In genomic region chr4:95188107-95188506, GRCm38 (mm10) we compare ENCODE assay signal across 15 mouse cellular contexts.
DNase-seq lines count a peak whose midpoint lies in the region; ATAC-seq and TF ChIP-seq lines count a peak whose summit lies in the region.
"Had no signal": no experiment of that assay in that cellular context is flagged by ENCODE, and none has a peak within 500 bp of the region (broad histone marks: within the 10 kb centered on the region; RNA-seq: fewer than 3 reads in every experiment).

No protein-coding gene starts in this region.

- ATAC-seq in liver, embryonic 13.5 days (ENCODE audit: low read depth) = peak; percentile 16; the same call in 1 of the 2 replicates
- ATAC-seq: forebrain, embryonic 16.5 days; lung, postnatal 0 days; midbrain, embryonic 13.5 days had no signal

- no peak overlapping the region for H3K9ac ChIP-seq in liver, embryonic 13.5 days
- H3K9ac ChIP-seq: heart, embryonic 13.5 days; midbrain, embryonic 13.5 days had no signal

- no peak for TF ChIP-seq POLR2A in thymus, adult 2 months (IDR thresholded peaks at IDR 0.05; ENCODE audit: control insufficient read depth, extremely low read depth, insufficient read depth, low read length, poor library complexity)

- no peak overlapping the region for H3K27ac ChIP-seq in liver, embryonic 13.5 days
- no peak overlapping the region for H3K27ac ChIP-seq in thymus, adult 2 months (ENCODE audit: control insufficient read depth, insufficient read depth, low read length)
- H3K27ac ChIP-seq: heart, embryonic 13.5 days; midbrain, embryonic 13.5 days had no signal

- no peak for TF ChIP-seq CTCF in thymus, adult 2 months (IDR thresholded peaks at IDR 0.05; ENCODE audit: borderline replicate concordance, control insufficient read depth, extremely low read depth, insufficient read depth, low read length, poor library complexity)

- 43% methylated on average over 3 of the region's 3 CpGs for WGBS in liver, embryonic 13.5 days (ENCODE audit: insufficient replicate concordance)
- 94% methylated on average over 3 of the region's 3 CpGs for WGBS in thymus, adult 2 months

- peaks cover 4% of the 10 kb centered on the region; the same call in 1 of the 2 replicates for H3K27me3 ChIP-seq in liver, embryonic 13.5 days
- no peaks in the 10 kb centered on the region for H3K27me3 ChIP-seq in thymus, adult 2 months (ENCODE audit: control insufficient read depth, insufficient read depth, low read length)
- H3K27me3 ChIP-seq: heart, embryonic 13.5 days had no signal

- no peaks in the 10 kb centered on the region for H3K9me3 ChIP-seq in liver, embryonic 13.5 days (replicated peaks)
- H3K9me3 ChIP-seq: heart, embryonic 13.5 days; midbrain, embryonic 13.5 days had no signal

- H3K4me1 ChIP-seq in liver, embryonic 13.5 days (replicated peaks) = peaks cover 22% of the 10 kb centered on the region
- peaks cover 14% of the 10 kb centered on the region for H3K4me1 ChIP-seq in thymus, adult 2 months (replicated peaks; ENCODE audit: control insufficient read depth, insufficient read depth, low read length)

- no peak overlapping the region for H3K4me2 ChIP-seq in liver, embryonic 13.5 days
- H3K4me2 ChIP-seq: heart, embryonic 13.5 days; midbrain, embryonic 13.5 days had no signal

- DNase-seq in 3T3-L1 (ENCODE audit: low read depth, low spot score) = peak; percentile 30
- peak; percentile 70 for DNase-seq in CD4-positive, CD25-positive, alpha-beta regulatory T cell, adult 2 months (ENCODE audit: low read depth, low spot score)
- peak; percentile 65 for DNase-seq in brain, adult 2 months (ENCODE audit: low read depth, low spot score)
- no peak for DNase-seq in liver, embryonic 13.5 days
- no peak for DNase-seq in thymus, postnatal 25 days
- no peak for DNase-seq in left cerebral cortex, adult 9 months (ENCODE audit: low spot score in 2 of 2)
- no peak for DNase-seq in thymus, adult 2 months
- DNase-seq: cerebellum, adult 9-11 months; gastrocnemius, postnatal 14 days; kidney, adult 18-20 months; thymus, postnatal 4 days had no signal

- H3K36me3 ChIP-seq in liver, embryonic 13.5 days = no peaks in the 10 kb centered on the region
- no peaks in the 10 kb centered on the region for H3K36me3 ChIP-seq in thymus, adult 2 months (ENCODE audit: control insufficient read depth, insufficient read depth, low read length)
- H3K36me3 ChIP-seq: heart, embryonic 13.5 days; midbrain, embryonic 13.5 days had no signal

- no peak overlapping the region for H3K4me3 ChIP-seq in liver, embryonic 13.5 days (replicated peaks)
- no peak overlapping the region for H3K4me3 ChIP-seq in thymus, adult 2 months (ENCODE audit: control insufficient read depth, insufficient read depth, low read length)
- H3K4me3 ChIP-seq: heart, embryonic 13.5 days; midbrain, embryonic 13.5 days had no signal

Comparison
In these comparisons a context has a peak if more than half of its experiments do, and no peak if none do; other contexts are left out.
1. DNase-seq: peak in 3T3-L1 (single experiment), CD4-positive, CD25-positive, alpha-beta regulatory T cell, adult 2 months (single experiment) and brain, adult 2 months (single experiment); none in liver, embryonic 13.5 days (single experiment), thymus, postnatal 25 days (single experiment), left cerebral cortex, adult 9 months (0 of 2) and thymus, adult 2 months (single experiment).